Mouse (Mus musculus): ENCODE measurements around the gene Olfr1197. TPM values are rescaled to one million over a fixed set of nuclear protein-coding genes. Genes with fewer than 3 reads are reported as not detected.

Olfr1197 gene
- not detected in 2 replicates for total RNA-seq (2023)

DNA sequence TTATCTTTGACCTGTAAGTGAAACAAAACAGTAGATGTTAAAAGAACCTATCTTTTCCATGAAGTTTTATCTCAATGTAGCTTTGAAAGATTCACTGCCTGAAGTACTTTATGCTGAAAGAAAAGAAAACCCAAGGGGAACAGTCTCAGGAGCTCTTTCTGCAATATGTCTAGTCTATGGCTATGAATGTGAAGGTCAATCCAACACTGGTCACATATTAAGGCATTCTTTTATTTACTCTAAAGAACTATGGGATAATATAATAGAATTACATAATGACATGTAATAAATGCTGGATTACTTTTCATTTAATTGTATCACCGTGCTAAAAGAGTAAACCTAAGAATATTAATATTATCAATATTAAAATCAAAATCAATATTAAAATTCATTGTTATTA is at the start of gene Olfr1197:
Gene Olfr1197, minus strand, starts transcription at position 101 of the 400 bp plus-strand sequence.

DNA sequence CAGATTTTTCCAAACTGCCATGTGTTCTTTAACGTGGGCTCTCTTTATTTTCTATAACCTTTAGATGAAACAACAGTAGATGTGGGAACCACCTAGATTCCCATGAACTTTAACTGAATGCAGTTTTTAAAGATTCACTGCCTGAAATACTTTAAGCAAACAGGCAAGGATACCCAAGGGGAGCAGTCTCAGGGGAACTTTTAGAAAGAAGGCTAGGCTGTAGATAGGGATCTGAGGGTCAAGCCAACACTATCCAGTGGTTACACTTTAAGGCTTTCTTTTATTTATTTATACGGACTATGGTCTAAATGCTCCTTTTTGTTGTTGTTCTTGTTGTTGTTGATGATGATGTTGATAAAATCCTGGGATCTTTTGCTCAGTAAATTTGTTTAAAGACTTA is 38.2 kb upstream of the Olfr1197 start, which contains the start of gene Olfr1200:
Gene Olfr1200, minus strand, starts transcription at position 101 of the 400 bp plus-strand sequence.

GRCm38 (mm10) chr2:88760369-88760768 is 28.2 kb upstream of the Olfr1197 start, which contains the start of gene Olfr1199:
Gene Olfr1199 (minus strand): TSS chr2:88760469.

DNA sequence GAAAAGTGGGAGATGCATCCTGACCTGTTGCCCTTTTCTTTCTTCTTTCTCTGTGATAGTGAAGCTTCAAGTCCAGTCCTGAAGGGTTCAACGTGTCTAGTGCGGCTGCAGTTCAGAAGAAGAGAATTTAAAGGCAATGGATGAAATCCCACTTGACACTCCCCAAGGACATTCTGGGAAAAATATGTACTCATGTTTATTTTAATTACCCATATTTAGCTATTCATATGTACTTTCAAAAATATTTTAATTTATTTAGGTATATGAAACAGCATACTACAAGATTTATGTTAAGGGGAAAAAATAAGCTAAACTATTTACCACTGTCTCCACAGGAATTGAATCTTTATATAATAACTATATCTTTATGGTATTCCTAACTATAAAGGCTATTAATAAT is 19.1 kb upstream of the Olfr1197 start, which contains the start of gene Olfr1198:
Gene Olfr1198, minus strand, starts transcription at position 101 of the 400 bp plus-strand sequence.

GRCm38 (mm10) chr2:88704497-88704896 is 27.7 kb downstream of the Olfr1197 start, which contains the start of gene Olfr1196:
Gene Olfr1196 (minus strand): TSS chr2:88704597.

DNA sequence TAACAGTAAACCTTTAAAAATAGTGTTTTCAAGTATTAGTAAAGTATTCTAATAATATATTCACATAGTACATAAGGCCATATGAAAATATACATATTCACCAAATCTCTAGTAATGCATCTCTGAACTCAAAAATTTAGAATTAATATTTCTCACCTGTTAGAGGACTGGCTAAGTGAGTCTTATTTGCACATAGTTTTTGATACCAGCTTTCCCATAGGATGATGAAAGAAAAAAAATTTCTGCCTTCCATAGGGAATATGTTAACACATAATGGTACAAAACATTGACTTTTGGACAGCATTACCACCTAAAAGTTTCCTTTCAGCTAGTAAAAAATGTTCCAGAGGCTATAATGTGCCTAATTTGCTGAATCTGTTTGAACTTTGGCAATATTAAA is 43.1 kb downstream of the Olfr1197 start, which contains the start of gene Olfr1195:
Gene Olfr1195, minus strand, starts transcription at position 101 of the 400 bp plus-strand sequence.

Other genes starting within 250 kb of the Olfr1197 start
- not detected in 2 replicates for gene Olfr1184, start 248.8 kb downstream of the Olfr1197 start, total RNA-seq (2023)
- not detected in 2 replicates for gene Olfr1185-ps1, start 239.0 kb downstream of the Olfr1197 start, total RNA-seq (2023)
- not detected in 2 replicates for gene Olfr1186, start 213.8 kb downstream of the Olfr1197 start, total RNA-seq (2023)
- gene Olfr1188, start 175.4 kb downstream of the Olfr1197 start, total RNA-seq (2023), result not detected in 2 replicates
- not detected in 2 replicates for gene Olfr1189, start 145.9 kb downstream of the Olfr1197 start, total RNA-seq (2023)
- 0.06 TPM in 1 of 2 replicates, not detected in the other for gene Olfr1191-ps1, start 91.8 kb downstream of the Olfr1197 start, total RNA-seq (2023)
- gene Olfr1192-ps1, start 83.9 kb downstream of the Olfr1197 start, total RNA-seq (2023), result not detected in 2 replicates
- gene Olfr1193, start 56.7 kb downstream of the Olfr1197 start, total RNA-seq (2023), result not detected in 2 replicates
- gene Olfr1195, start 43.2 kb downstream of the Olfr1197 start, total RNA-seq (2023), result not detected in 2 replicates
- gene Olfr1196, start 27.8 kb downstream of the Olfr1197 start, total RNA-seq (2023), result not detected in 2 replicates
- gene Olfr1198, start 19.0 kb upstream of the Olfr1197 start, total RNA-seq (2023), result not detected in 2 replicates
- gene Olfr1199, start 28.1 kb upstream of the Olfr1197 start, total RNA-seq (2023), result not detected in 2 replicates
- gene Olfr1200, start 38.1 kb upstream of the Olfr1197 start, total RNA-seq (2023), result not detected in 2 replicates
- not detected in 2 replicates for gene Olfr1201, start 60.7 kb upstream of the Olfr1197 start, total RNA-seq (2023)
- not detected in 2 replicates for gene Olfr1202, start 82.1 kb upstream of the Olfr1197 start, total RNA-seq (2023)
- not detected in 2 replicates for gene Olfr1205, start 97.4 kb upstream of the Olfr1197 start, total RNA-seq (2023)
- not detected in 2 replicates for gene Olfr1204, start 116.9 kb upstream of the Olfr1197 start, total RNA-seq (2023)
- gene Olfr1206, start 130.9 kb upstream of the Olfr1197 start, total RNA-seq (2023), result not detected in 2 replicates
- not detected in 2 replicates for gene Olfr1208, start 169.9 kb upstream of the Olfr1197 start, total RNA-seq (2023)
- not detected in 2 replicates for gene Olfr1209, start 182.8 kb upstream of the Olfr1197 start, total RNA-seq (2023)
- not detected in 2 replicates for gene Olfr1211, start 205.7 kb upstream of the Olfr1197 start, total RNA-seq (2023)
- not detected in 2 replicates for gene Olfr1212, start 221.6 kb upstream of the Olfr1197 start, total RNA-seq (2023)
- gene Gm13762, start 247.9 kb upstream of the Olfr1197 start, total RNA-seq (2023), result not detected in 2 replicates